Mouse (Mus musculus) embryonic facial prominence, embryonic 10.5 days (tissue): ENCODE measurements around the gene Esrra. TPM values are rescaled to one million over a fixed set of nuclear protein-coding genes. Genes with fewer than 3 reads are reported as not detected.

Source experiments
- DNase-seq: peaks from one replicate; pipeline ENCODE4 v3.0.0-alpha.2; 2017; ENCODE audit warnings: low spot score
- H3K27ac ChIP-seq: fragments of 300-500 bp; sonication (generic); replicated peaks from 2 replicates; pipeline ENCODE4 v1.5.1; 2016; ENCODE audit warnings: mild to moderate bottlenecking
- H3K27me3 ChIP-seq: fragments of 300-500 bp; sonication (generic); replicated peaks from 2 replicates; pipeline ENCODE4 v1.6.1; 2016; ENCODE audit warnings: low read depth, mild to moderate bottlenecking; ENCODE audit not compliant: poor library complexity, severe bottlenecking
- H3K36me3 ChIP-seq: fragments of 300-500 bp; sonication (generic); replicated peaks from 2 replicates; pipeline ENCODE4 v1.6.1; 2016; ENCODE audit warnings: mild to moderate bottlenecking, moderate library complexity
- H3K4me1 ChIP-seq: fragments of 300-500 bp; sonication (generic); 2 replicates; pipeline ENCODE4 v1.6.1; 2016
- H3K4me3 ChIP-seq: fragments of 300-500 bp; sonication (generic); 2 replicates; pipeline ENCODE4 v1.5.1; 2016; ENCODE audit warnings: mild to moderate bottlenecking, moderate library complexity
- H3K9me3 ChIP-seq: fragments of 300-500 bp; sonication (generic); 2 replicates; pipeline ENCODE4 v1.6.1; 2016; ENCODE audit warnings: mild to moderate bottlenecking
- WGBS: fragments of 180-500 bp; shearing (Covaris S2); methylation state at CpG from one replicate; pipeline ENCODE4 v1.1.7; 2016; 5-methylcytosine and 5-hydroxymethylcytosine counted together
- polyA plus RNA-seq: library from polyadenylated mRNA; unstranded; fragments of >200 nt; fragmentation: Nextera tagmentation; extraction: Ambion mirVana; gene quantifications from 2 replicates; pipeline ENCODE4 v1.2.1, GENCODE M21; 2016

The Esrra gene
- polyA plus RNA-seq, 1 experiment from 2014 or later: 7.9 TPM

- Histone ChIP-seq H3K27me3 (peaks cover 75% of the 10 kb centered on the region), H3K4me1 (peaks cover 59% of the 10 kb centered on the region), H3K27ac (no peak overlapping the region), H3K4me3 (peak overlapping the region; percentile 39), H3K36me3 (0 out of 2 replicates have a peak, but pooled peaks cover 5% of the 10 kb centered on the region), H3K9me3 (no peaks in the 10 kb centered on the region)
- 3% methylated on average over 39 of the region's 39 CpGs for WGBS
- peak; percentile 84 for DNase-seq
Measured at GRCm38 (mm10) chr19:6924461-6925306, 3.1 kb upstream of the Esrra start.

DNA sequence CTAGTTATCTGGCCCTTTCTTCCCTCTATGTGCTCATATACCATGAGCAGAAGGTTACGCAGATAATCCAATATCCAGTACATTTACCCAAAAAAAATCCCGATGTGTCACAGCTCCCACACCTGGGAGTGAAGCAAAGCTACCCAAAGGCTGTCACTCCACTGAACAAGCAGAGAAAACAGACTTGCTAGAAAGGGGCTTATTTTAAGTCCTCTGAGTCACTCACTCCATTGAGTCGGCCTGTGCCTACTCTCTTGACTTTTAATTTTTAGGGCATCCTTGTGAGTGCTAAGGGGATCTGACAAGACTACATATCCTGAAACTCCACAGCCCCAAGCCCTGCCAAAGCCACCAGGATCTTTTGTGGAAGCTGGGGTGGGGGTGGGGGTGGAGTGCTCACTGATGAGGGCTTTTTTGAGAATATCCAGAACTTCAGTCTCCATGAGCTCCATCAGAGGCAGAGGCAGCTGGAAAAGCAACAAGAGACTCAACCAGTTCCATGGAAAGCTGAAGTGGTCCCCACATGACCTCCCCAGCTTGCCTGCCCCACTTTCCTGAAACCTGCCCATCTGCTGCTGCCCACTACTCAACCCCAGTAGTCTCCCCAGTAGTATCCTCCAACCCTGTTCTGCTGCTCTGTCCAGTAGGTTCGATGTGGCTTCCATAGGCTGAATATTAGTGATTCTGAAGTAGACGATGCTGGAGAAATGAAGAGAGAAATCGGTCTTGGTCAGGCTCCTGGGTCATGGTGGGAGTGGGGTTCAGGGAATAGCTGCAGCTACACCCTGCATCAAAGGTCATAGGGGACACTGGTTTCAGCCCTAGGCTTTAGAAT, 1.5 kb upstream of the Esrra start:
- Histone ChIP-seq H3K36me3 (peaks cover 9% of the 10 kb centered on the region; the same call in 1 of the 2 replicates), H3K4me1 (peaks cover 59% of the 10 kb centered on the region), H3K27ac (no peak overlapping the region), H3K9me3 (no peaks in the 10 kb centered on the region), H3K27me3 (peaks cover 60% of the 10 kb centered on the region), H3K4me3 (peak overlapping the region; percentile 82)
- no peak for DNase-seq
- WGBS: 62% methylated on average over 6 of the region's 6 CpGs

DNA sequence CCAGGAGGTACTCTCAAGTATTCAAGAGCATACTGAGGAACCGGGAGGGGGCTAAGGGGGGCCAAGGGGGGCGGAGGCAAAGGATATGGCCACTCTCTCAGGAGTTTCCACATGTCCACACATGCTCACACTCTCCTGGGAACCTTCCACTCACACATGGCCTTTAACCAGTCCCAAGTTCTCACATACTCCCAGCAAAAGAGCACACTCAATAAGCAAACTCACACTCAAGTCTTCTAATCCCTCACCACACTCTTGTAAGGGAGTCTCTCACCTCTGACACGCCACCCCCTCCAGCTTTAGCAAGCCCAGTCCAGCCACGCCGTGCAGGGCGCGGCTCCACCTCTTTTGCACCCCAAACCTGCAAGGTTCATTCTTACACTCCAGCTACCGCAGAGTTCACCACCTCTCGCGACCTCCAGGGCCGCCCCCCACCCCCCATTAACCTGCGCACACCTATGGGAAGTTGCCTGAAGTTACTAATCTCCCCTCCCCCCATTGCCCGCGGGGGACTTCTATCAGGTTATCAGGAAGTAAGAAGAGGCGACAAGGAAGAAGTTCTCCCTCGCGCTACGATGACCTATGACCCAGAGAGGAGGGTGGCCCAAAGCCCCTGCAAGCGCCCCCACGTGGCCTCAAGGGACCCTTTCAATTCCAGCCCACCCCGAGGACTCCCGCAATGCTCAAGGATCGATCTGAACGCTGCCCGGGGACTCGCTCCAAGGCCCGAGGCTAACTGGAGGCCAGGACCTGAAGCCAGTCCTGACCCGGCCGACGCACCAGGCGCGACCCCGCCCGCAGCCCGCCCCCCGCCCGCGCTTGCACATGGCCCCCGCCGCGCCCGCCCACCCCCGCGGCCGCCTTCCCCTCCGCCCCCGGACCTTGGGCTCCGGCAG, 624 bp downstream of the Esrra start:
- Histone ChIP-seq H3K36me3 (peaks cover 10% of the 10 kb centered on the region; the same call in 1 of the 2 replicates), H3K27me3 (peaks cover 38% of the 10 kb centered on the region), H3K27ac (peak overlapping the region; percentile 91), H3K4me3 (peak overlapping the region; percentile 82), H3K9me3 (no peaks in the 10 kb centered on the region), H3K4me1 (peaks cover 47% of the 10 kb centered on the region)
- DNase-seq: no peak
- 2% methylated on average over 48 of the region's 48 CpGs for WGBS

- Histone ChIP-seq H3K36me3 (peaks cover 10% of the 10 kb centered on the region; the same call in 1 of the 2 replicates), H3K27me3 (peaks cover 30% of the 10 kb centered on the region), H3K4me3 (peak overlapping the region; percentile 82), H3K27ac (peak overlapping the region; percentile 91), H3K9me3 (no peaks in the 10 kb centered on the region), H3K4me1 (peaks cover 38% of the 10 kb centered on the region)
- DNase-seq: peak; percentile 48
- WGBS: 41% methylated on average over 8 of the region's 8 CpGs
Measured at GRCm38 (mm10) chr19:6919876-6920740, 1.5 kb downstream of the Esrra start.

DNA sequence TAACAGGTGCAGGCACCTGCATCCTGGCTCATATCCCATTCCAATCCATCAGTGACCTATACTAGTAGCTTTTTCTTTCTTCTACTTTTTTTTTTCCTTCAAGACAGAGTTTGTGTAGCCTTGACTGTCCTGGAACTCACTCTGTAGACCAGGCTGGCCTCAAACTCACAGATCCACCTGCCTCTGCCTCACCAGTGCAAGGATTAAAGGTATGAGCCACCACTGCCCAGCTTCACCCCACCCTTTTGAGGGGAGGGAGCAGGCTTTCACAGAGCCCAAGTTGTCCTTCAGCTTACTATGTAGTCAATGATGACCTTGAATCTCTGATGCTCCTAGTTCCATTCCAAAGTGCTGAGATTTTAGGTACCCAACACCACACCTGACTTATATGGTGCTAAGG, 2.2 kb downstream of the Esrra start:
- Histone ChIP-seq H3K9me3 (no peaks in the 10 kb centered on the region), H3K27ac (no peak overlapping the region), H3K36me3 (peaks cover 10% of the 10 kb centered on the region; the same call in 1 of the 2 replicates), H3K27me3 (peaks cover 23% of the 10 kb centered on the region), H3K4me3 (no peak overlapping the region; the same call in 1 of the 2 replicates), H3K4me1 (peaks cover 32% of the 10 kb centered on the region)
- DNase-seq: no peak

GRCm38 (mm10) chr19:6918321-6918720, 3.3 kb downstream of the Esrra start:
- H3K27ac ChIP-seq: no peak overlapping the region
- H3K27me3 ChIP-seq: peaks cover 12% of the 10 kb centered on the region
- 83% methylated on average over 4 of the region's 4 CpGs for WGBS
- no peaks in the 10 kb centered on the region for H3K9me3 ChIP-seq
- H3K36me3 ChIP-seq: peaks cover 20% of the 10 kb centered on the region
- H3K4me3 ChIP-seq: no peak overlapping the region
- H3K4me1 ChIP-seq: peaks cover 32% of the 10 kb centered on the region
- no peak for DNase-seq

DNA sequence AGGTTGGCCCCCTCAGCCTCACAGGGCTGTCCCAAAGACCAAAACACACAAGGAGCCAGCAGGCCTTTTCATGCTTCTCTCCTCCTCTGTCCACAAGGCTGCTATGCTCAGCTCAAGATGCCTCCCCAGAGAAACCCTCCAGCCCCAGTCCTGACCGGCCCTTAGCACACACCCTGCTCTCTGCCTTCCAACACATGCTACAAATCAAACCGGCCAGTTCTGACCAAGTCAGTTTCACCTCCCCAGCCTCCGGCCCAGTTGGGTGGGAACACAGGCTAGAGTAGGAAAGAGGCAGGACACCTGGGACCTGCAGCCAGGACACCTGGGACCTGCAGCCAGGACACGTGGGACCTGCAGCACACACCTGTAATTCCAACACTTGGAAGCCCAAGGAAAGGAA, 5.1 kb downstream of the Esrra start:
- no peaks in the 10 kb centered on the region for H3K9me3 ChIP-seq
- peaks cover 39% of the 10 kb centered on the region for H3K36me3 ChIP-seq
- no peak overlapping the region for H3K27ac ChIP-seq
- no peak overlapping the region for H3K4me3 ChIP-seq
- H3K27me3 ChIP-seq: no peaks in the 10 kb centered on the region
- whole genome bisulfite sequencing: 82% methylated on average over 4 of the region's 4 CpGs
- peaks cover 24% of the 10 kb centered on the region for H3K4me1 ChIP-seq
- no peak for DNase-seq

- H3K4me1 ChIP-seq: peaks cover 19% of the 10 kb centered on the region
- DNase-seq: no peak
- WGBS: 87% methylated on average over 4 of the region's 4 CpGs
- no peaks in the 10 kb centered on the region for H3K9me3 ChIP-seq
- H3K36me3 ChIP-seq: peaks cover 45% of the 10 kb centered on the region
- H3K27me3 ChIP-seq: no peaks in the 10 kb centered on the region
- H3K4me3 ChIP-seq: no peak overlapping the region
- H3K27ac ChIP-seq: no peak overlapping the region
Measured at GRCm38 (mm10) chr19:6915276-6915675, 6.3 kb downstream of the Esrra start.

GRCm38 (mm10) chr19:6914540-6914939, 7.1 kb downstream of the Esrra start:
- H3K27me3 ChIP-seq: no peaks in the 10 kb centered on the region
- 93% methylated on average over 9 of the region's 9 CpGs for WGBS
- H3K4me1 ChIP-seq: peaks cover 12% of the 10 kb centered on the region
- H3K4me3 ChIP-seq: no peak overlapping the region
- no peaks in the 10 kb centered on the region for H3K9me3 ChIP-seq
- no peak for DNase-seq
- no peak overlapping the region for H3K27ac ChIP-seq
- peaks cover 40% of the 10 kb centered on the region for H3K36me3 ChIP-seq

DNA sequence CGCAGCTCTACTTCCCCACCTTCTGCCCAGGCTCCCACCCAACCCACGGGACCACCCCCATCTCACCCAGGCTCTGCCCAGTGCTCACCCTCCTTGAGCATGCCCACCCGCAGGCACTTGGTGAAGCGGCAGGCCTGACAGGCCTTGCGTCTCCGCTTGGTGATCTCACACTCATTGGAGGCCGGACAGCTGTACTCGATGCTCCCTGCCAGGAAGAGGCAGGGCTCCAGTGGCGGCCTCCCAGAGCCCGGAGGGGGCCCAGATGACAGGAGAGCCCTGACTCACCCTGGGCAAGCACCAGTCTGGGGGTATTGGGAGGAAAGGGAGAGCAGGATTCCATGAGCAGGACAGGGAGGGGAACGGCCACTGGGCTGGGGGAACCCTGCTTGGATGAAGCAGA, 7.6 kb downstream of the Esrra start:
- WGBS: 87% methylated on average over 11 of the region's 11 CpGs
- H3K36me3 ChIP-seq: peaks cover 40% of the 10 kb centered on the region
- peaks cover 16% of the 10 kb centered on the region for H3K4me1 ChIP-seq
- no peak for DNase-seq
- no peak overlapping the region for H3K4me3 ChIP-seq
- H3K27me3 ChIP-seq: no peaks in the 10 kb centered on the region
- no peak overlapping the region for H3K27ac ChIP-seq
- no peaks in the 10 kb centered on the region for H3K9me3 ChIP-seq

GRCm38 (mm10) chr19:6913036-6913435, 8.6 kb downstream of the Esrra start:
- peaks cover 35% of the 10 kb centered on the region for H3K36me3 ChIP-seq
- H3K27me3 ChIP-seq: no peaks in the 10 kb centered on the region
- 92% methylated on average over 6 of the region's 6 CpGs for WGBS
- peaks cover 25% of the 10 kb centered on the region for H3K4me1 ChIP-seq
- DNase-seq: no peak
- no peaks in the 10 kb centered on the region for H3K9me3 ChIP-seq
- H3K4me3 ChIP-seq: no peak overlapping the region; the same call in 1 of the 2 replicates
- no peak overlapping the region for H3K27ac ChIP-seq
